Mouse (Mus musculus): ENCODE data around the gene Mical1.

Gene Mical1

GRCm38 (mm10) chr10:41476171-41477017 is at the start of gene Mical1:
Gene Mical1 (plus strand): TSS chr10:41476314.
- peak; percentile 48 to 51 for DNase-seq (ENCODE audit: low spot score in 2 of 2)

- no peak for DNase-seq (ENCODE audit: low spot score in 2 of 2)
These were observed 49.7 kb upstream of the Mical1 start for GRCm38 (mm10) chr10:41426368-41426767.

- DNase-seq (ENCODE audit: low spot score in 2 of 2), result no peak
These were observed 41.5 kb upstream of the Mical1 start for GRCm38 (mm10) chr10:41434624-41435023.

GRCm38 (mm10) chr10:41435141-41435540 is 41.0 kb upstream of the Mical1 start:
- DNase-seq (ENCODE audit: low spot score in 2 of 2), result no peak

- DNase-seq (ENCODE audit: low spot score in 2 of 2), result no peak
These were observed 27.9 kb upstream of the Mical1 start for GRCm38 (mm10) chr10:41448216-41448615.

- peak in 1 of 2 experiments; percentile 14 for DNase-seq (ENCODE audit: low spot score in 2 of 2)
These were observed 26.4 kb upstream of the Mical1 start for GRCm38 (mm10) chr10:41449684-41450083.

GRCm38 (mm10) chr10:41450137-41450670 is 25.9 kb upstream of the Mical1 start, which contains the start of gene Zbtb24:
Gene Zbtb24 (plus strand): TSS chr10:41450383.
- peak; percentile 91 for DNase-seq (ENCODE audit: low spot score in 2 of 2)

GRCm38 (mm10) chr10:41450780-41451522 is 25.2 kb upstream of the Mical1 start:
- no peak for DNase-seq (ENCODE audit: low spot score in 2 of 2)

- no peak for DNase-seq (ENCODE audit: low spot score in 2 of 2)
These were observed 24.5 kb upstream of the Mical1 start for GRCm38 (mm10) chr10:41451656-41452055.

- no peak for DNase-seq (ENCODE audit: low spot score in 2 of 2)
These were observed 23.3 kb upstream of the Mical1 start for GRCm38 (mm10) chr10:41452791-41453190.

- no peak for DNase-seq (ENCODE audit: low spot score in 2 of 2)
These were observed 16.1 kb upstream of the Mical1 start for GRCm38 (mm10) chr10:41459990-41460389.

- DNase-seq (ENCODE audit: low spot score in 2 of 2), result no peak
These were observed 15.6 kb upstream of the Mical1 start for GRCm38 (mm10) chr10:41460501-41460900.

GRCm38 (mm10) chr10:41461057-41461722 is 14.9 kb upstream of the Mical1 start:
- DNase-seq (ENCODE audit: low spot score in 2 of 2), result no peak

GRCm38 (mm10) chr10:41464401-41464955 is 11.6 kb upstream of the Mical1 start:
- no peak for DNase-seq (ENCODE audit: low spot score in 2 of 2)

- DNase-seq (ENCODE audit: low spot score in 2 of 2), result no peak
These were observed 8.8 kb upstream of the Mical1 start for GRCm38 (mm10) chr10:41467325-41467724.

GRCm38 (mm10) chr10:41470693-41471092 is 5.4 kb upstream of the Mical1 start:
- DNase-seq (ENCODE audit: low spot score in 2 of 2), result no peak

- DNase-seq (ENCODE audit: low spot score in 2 of 2), result no peak
These were observed 3.6 kb upstream of the Mical1 start for GRCm38 (mm10) chr10:41472534-41472933.

- no peak for DNase-seq (ENCODE audit: low spot score in 2 of 2)
These were observed 3.1 kb upstream of the Mical1 start for GRCm38 (mm10) chr10:41472962-41473481.

- no peak for DNase-seq (ENCODE audit: low spot score in 2 of 2)
These were observed 2.2 kb upstream of the Mical1 start for GRCm38 (mm10) chr10:41473782-41474468.

GRCm38 (mm10) chr10:41474981-41475391 is 1.1 kb upstream of the Mical1 start:
- no peak for DNase-seq (ENCODE audit: low spot score in 2 of 2)

- DNase-seq (ENCODE audit: low spot score in 2 of 2), result no peak
These were observed 834 bp downstream of the Mical1 start for GRCm38 (mm10) chr10:41477018-41477277.

Measured in right cerebral cortex, postnatal 36 days (tissue).